Mouse (Mus musculus): Measurements from ENCODE around the gene Iqch.

The Iqch gene

GRCm38 (mm10) chr9:63382761-63383160, 219.5 kb downstream of the Iqch start:
- DNase-seq (ENCODE audit: extremely low read depth, insufficient read length, low spot score) = no peak

- DNase-seq (ENCODE audit: extremely low read depth, insufficient read length, low spot score) = no peak
Measured at GRCm38 (mm10) chr9:63380326-63380725, 222.0 kb downstream of the Iqch start.

DNA sequence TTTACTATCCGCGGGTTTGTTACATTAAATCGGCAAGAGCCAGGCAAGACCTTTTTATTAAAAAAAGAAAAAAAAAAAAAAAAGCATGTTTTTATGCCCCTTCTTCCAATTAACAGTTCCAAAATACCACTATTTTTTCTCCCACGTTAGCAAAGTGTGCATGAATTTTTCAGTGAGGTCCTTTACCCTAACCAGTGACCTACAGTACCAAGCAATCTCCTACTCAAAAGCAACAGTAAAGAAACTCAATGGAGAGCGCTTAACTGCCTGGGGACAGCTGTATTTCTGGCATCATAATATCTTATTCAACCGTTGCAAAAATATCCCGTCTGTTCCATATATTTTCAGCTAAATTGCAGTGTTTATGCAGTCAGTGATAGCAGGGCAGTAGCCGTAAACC, 224.1 kb downstream of the Iqch start:
- no peak for DNase-seq (ENCODE audit: extremely low read depth, insufficient read length, low spot score)

- peak; percentile 87 for DNase-seq (ENCODE audit: extremely low read depth, insufficient read length, low spot score)
Measured at GRCm38 (mm10) chr9:63377270-63378142, 224.8 kb downstream of the Iqch start, which contains the start of gene Map2k5. TSS of gene Map2k5 (minus strand) at chr9:63377902.

- DNase-seq (ENCODE audit: extremely low read depth, insufficient read length, low spot score) = no peak
Measured at GRCm38 (mm10) chr9:63373315-63373714, 229.0 kb downstream of the Iqch start.

- no peak for DNase-seq (ENCODE audit: extremely low read depth, insufficient read length, low spot score)
Measured at GRCm38 (mm10) chr9:63372541-63372940, 229.8 kb downstream of the Iqch start.
